Comparison of ENCODE assay signal across 16 mouse cellular contexts in genomic region chr15:62421073-62421851, GRCm38 (mm10).
DNase-seq lines count a peak whose midpoint lies in the region; ATAC-seq and TF ChIP-seq lines count a peak whose summit lies in the region.
"Had no signal": no experiment of that assay in that cellular context is flagged by ENCODE, and none has a peak within 500 bp of the region (broad histone marks: within the 10 kb centered on the region; RNA-seq: fewer than 3 reads in every experiment).

No protein-coding gene starts in this region.

- no peaks in the 10 kb centered on the region for H3K4me1 ChIP-seq in hindbrain, postnatal 0 days (ENCODE audit: insufficient read depth, low read length)
- H3K4me1 ChIP-seq in hindbrain, embryonic 11.5 days (replicated peaks; ENCODE audit: control insufficient read depth, insufficient read depth, low read length): no peaks in the 10 kb centered on the region
- H3K4me1 ChIP-seq in midbrain, embryonic 15.5 days: no peaks in the 10 kb centered on the region
- no peaks in the 10 kb centered on the region for H3K4me1 ChIP-seq in midbrain, embryonic 16.5 days (ENCODE audit: control insufficient read depth, insufficient read depth, low read length)
- peaks cover 7% of the 10 kb centered on the region for H3K4me1 ChIP-seq in forebrain, embryonic 15.5 days
- H3K4me1 ChIP-seq: intestine, embryonic 15.5 days; midbrain, embryonic 12.5 days had no signal

- no peak overlapping the region for H3K4me2 ChIP-seq in hindbrain, postnatal 0 days (ENCODE audit: low read depth, low read length)
- no peak overlapping the region for H3K4me2 ChIP-seq in hindbrain, embryonic 11.5 days (replicated peaks; ENCODE audit: low read depth, low read length)
- H3K4me2 ChIP-seq in midbrain, embryonic 15.5 days: no peak overlapping the region
- no peak overlapping the region for H3K4me2 ChIP-seq in midbrain, embryonic 16.5 days (ENCODE audit: low read length)
- no peak overlapping the region for H3K4me2 ChIP-seq in forebrain, embryonic 15.5 days (replicated peaks)
- H3K4me2 ChIP-seq: intestine, embryonic 15.5 days; midbrain, embryonic 12.5 days had no signal

- intact Hi-C loops in heart, postnatal 10 days (cut with DNase I): no loop called here

- H3K9me3 ChIP-seq in hindbrain, postnatal 0 days (ENCODE audit: low read length): no peaks in the 10 kb centered on the region
- no peaks in the 10 kb centered on the region for H3K9me3 ChIP-seq in hindbrain, embryonic 11.5 days (ENCODE audit: control insufficient read depth, low read length)
- no peaks in the 10 kb centered on the region for H3K9me3 ChIP-seq in midbrain, embryonic 15.5 days
- no peaks in the 10 kb centered on the region for H3K9me3 ChIP-seq in midbrain, embryonic 16.5 days (replicated peaks; ENCODE audit: control insufficient read depth, low read length, poor library complexity, severe bottlenecking)
- H3K9me3 ChIP-seq in forebrain, embryonic 15.5 days: no peaks in the 10 kb centered on the region
- H3K9me3 ChIP-seq: heart, embryonic 10.5 days; intestine, embryonic 15.5 days; midbrain, embryonic 12.5 days had no signal

- no peaks in the 10 kb centered on the region for H3K27me3 ChIP-seq in hindbrain, postnatal 0 days (ENCODE audit: insufficient read depth, low read length)
- H3K27me3 ChIP-seq in hindbrain, embryonic 11.5 days (ENCODE audit: control insufficient read depth, insufficient read depth, low read length): no peaks in the 10 kb centered on the region
- no peaks in the 10 kb centered on the region for H3K27me3 ChIP-seq in midbrain, embryonic 15.5 days (replicated peaks)
- no peaks in the 10 kb centered on the region for H3K27me3 ChIP-seq in midbrain, embryonic 16.5 days (ENCODE audit: control insufficient read depth, insufficient read depth, low read depth, low read length)
- no peaks in the 10 kb centered on the region for H3K27me3 ChIP-seq in forebrain, embryonic 15.5 days
- H3K27me3 ChIP-seq: intestine, embryonic 15.5 days; midbrain, embryonic 12.5 days had no signal

- DNase-seq in hindbrain, postnatal 0 days (ENCODE audit: low spot score): peak; percentile 47
- DNase-seq in hindbrain, embryonic 11.5 days (ENCODE audit: low spot score): no peak
- DNase-seq in brain, embryonic 18.5 days (ENCODE audit: low read depth, low spot score): peak; percentile 8
- DNase-seq in heart, postnatal 10 days: no peak
- DNase-seq: adrenal gland, postnatal 36 days; gastrocnemius, postnatal 25 days; heart, postnatal 14 days; lung, adult 18-20 months; thymus, postnatal 25 days had no signal

- WGBS in hindbrain, postnatal 0 days: 72% methylated on average over 7 of the region's 7 CpGs
- WGBS in hindbrain, embryonic 11.5 days: 84% methylated on average over 7 of the region's 7 CpGs
- 78% methylated on average over 7 of the region's 7 CpGs for WGBS in midbrain, embryonic 15.5 days
- 75% methylated on average over 7 of the region's 7 CpGs for WGBS in midbrain, embryonic 16.5 days
- WGBS in forebrain, embryonic 15.5 days: 37% methylated on average over 7 of the region's 7 CpGs

- TF ChIP-seq CTCF in hindbrain, postnatal 0 days (IDR thresholded peaks at IDR 0.05; ENCODE audit: low read depth): no peak

- ATAC-seq in hindbrain, postnatal 0 days: 0 out of 2 replicates have a peak, but pooled peaks have one; percentile 35
- no peak for ATAC-seq in hindbrain, embryonic 11.5 days (ENCODE audit: low FRiP score)
- ATAC-seq in midbrain, embryonic 15.5 days (replicated peaks): 0 out of 2 replicates have a peak, but pooled peaks have one; percentile 37
- no peak for ATAC-seq in midbrain, embryonic 16.5 days
- ATAC-seq in forebrain, embryonic 15.5 days (replicated peaks): peak; percentile 95
- ATAC-seq: intestine, embryonic 15.5 days had no signal

- H3K9ac ChIP-seq in hindbrain, postnatal 0 days (replicated peaks; ENCODE audit: low read length): no peak overlapping the region
- no peak overlapping the region for H3K9ac ChIP-seq in hindbrain, embryonic 11.5 days (ENCODE audit: low read depth, low read length)
- no peak overlapping the region for H3K9ac ChIP-seq in midbrain, embryonic 15.5 days
- no peak overlapping the region for H3K9ac ChIP-seq in midbrain, embryonic 16.5 days (ENCODE audit: low read depth, low read length)
- no peak overlapping the region for H3K9ac ChIP-seq in forebrain, embryonic 15.5 days (replicated peaks)
- H3K9ac ChIP-seq: intestine, embryonic 15.5 days; midbrain, embryonic 12.5 days had no signal

- H3K36me3 ChIP-seq in hindbrain, postnatal 0 days (ENCODE audit: insufficient read depth, low read length): no peaks in the 10 kb centered on the region
- H3K36me3 ChIP-seq in hindbrain, embryonic 11.5 days (ENCODE audit: control insufficient read depth, insufficient read depth, low read length): no peaks in the 10 kb centered on the region
- no peaks in the 10 kb centered on the region for H3K36me3 ChIP-seq in midbrain, embryonic 15.5 days (replicated peaks)
- no peaks in the 10 kb centered on the region for H3K36me3 ChIP-seq in midbrain, embryonic 16.5 days (ENCODE audit: control insufficient read depth, insufficient read depth, low read length)
- no peaks in the 10 kb centered on the region for H3K36me3 ChIP-seq in forebrain, embryonic 15.5 days
- H3K36me3 ChIP-seq: heart, embryonic 10.5 days; intestine, embryonic 15.5 days; midbrain, embryonic 12.5 days had no signal

- H3K27ac ChIP-seq in hindbrain, postnatal 0 days: no peak overlapping the region
- no peak overlapping the region for H3K27ac ChIP-seq in hindbrain, embryonic 11.5 days (ENCODE audit: low read depth, low read length)
- H3K27ac ChIP-seq in midbrain, embryonic 15.5 days: no peak overlapping the region
- no peak overlapping the region for H3K27ac ChIP-seq in midbrain, embryonic 16.5 days (ENCODE audit: low read length)
- no peak overlapping the region for H3K27ac ChIP-seq in forebrain, embryonic 15.5 days (replicated peaks)
- H3K27ac ChIP-seq: heart, embryonic 10.5 days; intestine, embryonic 15.5 days; macrophage; midbrain, embryonic 12.5 days had no signal

- no peak overlapping the region for H3K4me3 ChIP-seq in hindbrain, postnatal 0 days (ENCODE audit: low read length)
- H3K4me3 ChIP-seq in hindbrain, embryonic 11.5 days (ENCODE audit: low read depth, low read length): no peak overlapping the region
- no peak overlapping the region for H3K4me3 ChIP-seq in midbrain, embryonic 15.5 days
- no peak overlapping the region for H3K4me3 ChIP-seq in midbrain, embryonic 16.5 days (ENCODE audit: low read depth, low read length)
- no peak overlapping the region for H3K4me3 ChIP-seq in forebrain, embryonic 15.5 days
- H3K4me3 ChIP-seq: heart, embryonic 10.5 days; intestine, embryonic 15.5 days; midbrain, embryonic 12.5 days had no signal

Comparison
In these comparisons a context has a peak if more than half of its experiments do, and no peak if none do; other contexts are left out.
1. ATAC-seq: peak in hindbrain, postnatal 0 days (single experiment), midbrain, embryonic 15.5 days (single experiment) and forebrain, embryonic 15.5 days (single experiment); none in hindbrain, embryonic 11.5 days (single experiment) and midbrain, embryonic 16.5 days (single experiment).
2. DNase-seq: peak in hindbrain, postnatal 0 days (single experiment) and brain, embryonic 18.5 days (single experiment); none in hindbrain, embryonic 11.5 days (single experiment) and heart, postnatal 10 days (0 of 2).